Mouse (Mus musculus): ENCODE measurements around the gene Olfr645.

Olfr645 gene

DNA sequence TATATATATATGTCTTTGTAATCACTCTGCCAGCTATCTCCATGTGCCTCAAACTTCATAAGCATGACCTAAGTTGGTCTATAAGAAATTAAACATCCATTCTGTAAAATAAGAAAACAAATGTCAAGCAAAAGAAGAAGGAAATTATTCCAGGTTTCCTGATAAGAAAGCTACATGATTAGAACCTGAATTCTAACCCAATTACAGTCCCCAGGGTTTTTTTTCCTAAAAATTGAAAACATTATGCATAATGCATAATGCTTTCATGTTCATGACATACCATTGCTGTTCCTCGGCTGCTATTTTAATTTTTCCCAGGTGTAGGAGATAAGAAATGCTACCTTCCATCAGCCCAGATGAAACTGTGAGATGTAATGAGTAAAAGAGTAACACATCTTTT lies at the start of gene Olfr645:
Gene Olfr645, minus strand, starts transcription at position 101 of the 400 bp plus-strand sequence.
- DNase-seq (ENCODE audit: low read depth, low spot score): no peak

DNA sequence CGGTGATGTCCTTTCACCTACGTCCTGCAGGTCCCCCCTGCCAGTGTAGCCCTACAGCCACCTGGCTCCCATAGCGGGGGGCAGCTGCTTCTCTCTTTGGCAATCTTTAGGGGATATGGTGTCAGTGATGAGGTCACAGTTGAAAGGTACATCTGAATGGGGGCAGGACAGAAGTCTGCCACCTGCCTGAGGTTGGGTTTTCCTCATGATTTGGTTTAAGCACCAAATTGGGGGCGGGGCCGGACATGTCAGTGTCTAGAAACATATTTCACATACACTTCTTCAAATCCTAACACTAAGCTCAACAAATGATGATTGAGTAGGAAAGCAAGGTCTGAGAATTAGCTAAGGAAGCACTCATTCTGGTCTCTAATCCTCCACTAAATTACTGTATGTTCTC lies 44.5 kb upstream of the Olfr645 start, which contains the start of gene Ubqln5:
Gene Ubqln5, minus strand, starts transcription at position 101 of the 400 bp plus-strand sequence.
- DNase-seq (ENCODE audit: low read depth, low spot score): no peak

DNA sequence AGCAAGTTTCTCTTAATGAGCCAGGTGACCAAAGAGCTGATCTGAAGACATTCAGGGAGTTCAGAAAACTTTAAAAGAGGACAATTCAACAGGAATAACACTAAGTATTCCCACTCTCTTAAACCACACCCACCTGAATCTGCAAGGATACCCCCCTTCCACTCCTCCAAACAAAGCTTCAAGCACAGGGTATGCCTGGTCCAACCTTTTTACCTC lies 19.4 kb upstream of the Olfr645 start, which contains the start of gene Olfr646:
Gene Olfr646, plus strand, starts transcription at position 117 of the 216 bp plus-strand sequence.
- no peak for DNase-seq (ENCODE audit: low read depth, low spot score)

DNA sequence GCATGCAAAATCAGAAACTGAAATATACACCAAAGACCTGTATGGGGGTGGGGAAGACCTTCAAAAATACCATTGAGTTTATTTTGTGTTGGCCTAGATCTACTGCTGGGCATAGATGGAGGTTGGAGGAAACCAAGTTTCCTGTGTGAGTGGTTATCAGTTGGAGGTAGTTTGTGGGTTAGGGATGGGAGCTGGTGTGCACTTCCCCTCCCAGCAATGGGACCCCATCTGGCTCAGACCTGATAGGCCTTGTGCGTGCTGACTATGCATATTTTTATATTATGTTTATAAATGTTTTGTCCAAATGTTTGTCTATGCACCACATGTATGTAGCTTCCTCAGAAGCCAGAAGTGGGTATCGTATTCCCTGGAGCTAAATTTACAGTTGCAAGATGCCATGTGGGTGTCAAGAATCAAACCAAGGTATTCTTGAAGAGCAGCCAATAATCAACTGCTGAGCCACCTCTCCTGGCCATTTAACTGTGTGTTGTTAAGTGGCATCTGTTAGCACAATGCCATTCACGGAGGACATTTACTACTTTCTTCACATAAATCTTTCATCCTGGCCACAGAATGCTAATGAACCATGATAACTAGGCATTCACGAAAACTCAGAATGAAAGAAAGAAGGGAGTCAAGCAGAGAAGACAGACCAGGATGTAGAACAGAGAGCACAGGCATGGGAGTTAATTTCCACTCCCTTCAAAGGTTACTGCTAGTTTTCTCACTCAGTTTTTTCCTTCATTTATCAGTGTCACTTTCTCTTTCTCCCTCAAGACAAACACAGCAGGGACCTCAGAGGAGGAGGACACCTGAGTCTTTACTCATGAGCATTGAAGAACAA lies 18.9 kb upstream of the Olfr645 start:
- DNase-seq (ENCODE audit: low read depth, low spot score): peak; percentile 51

DNA sequence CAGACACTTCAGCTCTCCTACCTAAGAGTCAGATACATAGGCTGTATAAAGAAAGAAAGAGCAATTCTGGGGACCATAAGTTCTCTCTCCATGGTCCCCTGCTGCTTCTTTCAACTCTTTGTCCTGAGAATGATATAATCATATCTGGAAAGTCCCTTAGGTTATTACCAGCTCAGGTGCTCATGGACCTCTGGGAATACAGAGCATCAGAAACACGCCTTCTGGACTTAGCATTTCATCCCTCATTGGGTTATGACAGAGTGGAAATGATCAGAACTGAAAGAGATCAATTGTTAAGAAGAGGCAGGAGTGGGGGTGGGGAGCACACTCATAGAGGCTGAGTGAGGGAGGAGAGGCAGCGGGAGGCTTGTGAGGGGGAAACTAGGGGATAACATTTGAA lies 13.5 kb downstream of the Olfr645 start, which contains the start of gene Olfr644:
Gene Olfr644, minus strand, starts transcription at position 101 of the 400 bp plus-strand sequence.
- DNase-seq (ENCODE audit: low read depth, low spot score): no peak

DNA sequence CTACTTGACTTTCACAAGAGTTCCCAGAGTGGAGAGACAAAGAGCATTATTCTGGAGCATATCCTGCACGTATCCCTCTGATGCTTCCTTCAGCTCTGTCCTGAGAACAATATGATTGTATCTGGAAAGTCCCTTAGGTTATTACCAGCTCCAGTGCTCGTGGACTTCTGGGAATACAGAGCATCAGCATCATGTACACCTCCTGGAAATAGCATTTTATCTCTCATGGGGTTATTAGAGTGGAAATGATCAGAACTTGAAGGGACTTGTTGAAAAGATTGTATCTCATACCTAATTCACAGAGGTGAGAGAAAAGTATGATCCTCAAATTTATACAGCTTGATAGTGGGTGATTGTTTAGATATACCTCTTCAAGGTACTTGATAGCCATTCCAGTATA lies 23.9 kb downstream of the Olfr645 start, which contains the start of gene 4930516K23Rik:
Gene 4930516K23Rik, minus strand, starts transcription at position 101 of the 400 bp plus-strand sequence.
- no peak for DNase-seq (ENCODE audit: low read depth, low spot score)

DNA sequence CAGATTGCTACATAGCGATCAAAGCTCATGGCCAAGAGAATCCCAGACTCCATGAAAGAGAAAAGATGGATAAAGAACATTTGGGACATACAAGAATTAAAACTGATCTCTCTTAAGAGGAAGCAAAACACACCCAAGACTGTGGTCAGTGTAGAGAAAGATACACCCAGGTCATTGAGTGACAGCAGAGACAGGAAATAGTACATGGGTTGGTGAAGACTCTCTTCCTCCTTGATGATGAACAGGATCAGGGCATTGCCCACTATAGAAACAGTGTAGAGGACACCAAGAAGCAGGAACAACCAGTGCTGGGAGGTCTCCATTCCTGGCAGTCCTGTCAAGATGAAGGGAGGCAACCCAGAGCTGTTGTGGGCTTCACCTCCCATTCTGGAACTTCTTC lies 26.1 kb downstream of the Olfr645 start:
- DNase-seq (ENCODE audit: low read depth, low spot score): no peak

DNA sequence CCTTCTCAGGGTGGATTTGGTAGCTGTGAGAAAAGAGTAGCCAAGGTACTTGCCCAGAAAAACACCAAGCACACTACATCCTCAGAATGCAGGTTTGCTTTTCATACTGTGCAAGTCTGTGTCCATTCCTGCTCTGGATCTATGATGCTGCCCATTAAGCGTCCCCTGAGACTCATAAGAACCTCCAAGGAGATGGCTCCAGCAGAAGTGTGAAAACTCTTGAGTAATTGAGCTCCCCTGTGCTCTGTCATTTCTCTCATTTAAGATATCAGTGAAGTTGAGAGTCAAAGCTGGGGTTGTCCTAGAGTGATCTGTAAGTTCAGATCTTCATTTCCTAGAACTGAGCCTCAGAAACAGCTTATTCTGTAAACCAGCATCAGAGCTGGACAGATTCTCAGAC lies 32.7 kb downstream of the Olfr645 start, which contains the start of gene Olfr642:
Gene Olfr642, minus strand, starts transcription at position 101 of the 400 bp plus-strand sequence.
- no peak for DNase-seq (ENCODE audit: low read depth, low spot score)

DNA sequence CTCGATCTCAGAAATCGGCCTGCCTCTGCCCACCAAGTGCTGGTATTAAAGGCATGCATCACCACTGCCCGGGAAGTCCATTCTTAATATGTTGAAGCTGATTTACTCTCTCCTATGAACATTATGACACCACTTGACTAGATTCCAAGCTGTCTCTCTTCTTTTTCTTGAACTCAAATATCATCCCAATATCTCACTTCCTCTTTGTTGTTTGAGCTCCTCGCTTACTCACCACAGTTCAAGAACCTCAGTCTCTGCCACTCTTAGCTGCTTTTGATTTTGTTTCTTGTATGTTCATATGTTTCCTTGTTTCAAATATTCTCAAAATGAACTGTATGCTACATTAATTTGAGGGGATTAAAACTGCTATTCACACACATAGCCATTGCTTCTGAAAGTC lies 34.5 kb downstream of the Olfr645 start:
- DNase-seq (ENCODE audit: low read depth, low spot score): no peak

DNA sequence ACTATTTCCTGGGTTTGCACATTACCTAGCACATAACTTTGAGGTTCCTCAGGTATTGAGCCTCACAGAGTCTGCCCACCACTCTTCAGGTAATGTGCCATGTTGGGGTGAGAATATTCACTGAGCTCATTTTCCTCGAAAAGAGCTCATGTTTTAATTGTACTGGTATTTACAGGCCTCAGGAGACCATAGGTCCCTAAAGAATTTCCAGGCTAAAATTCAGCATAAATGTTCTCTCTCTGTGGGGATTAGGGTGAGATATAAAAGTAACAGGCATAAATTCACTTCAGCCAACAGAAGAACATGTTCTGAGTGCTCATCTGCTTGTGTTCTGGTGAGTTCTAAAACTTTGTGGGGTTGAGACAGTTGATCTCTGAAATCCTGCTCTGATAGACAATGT lies 50.1 kb downstream of the Olfr645 start, which contains the start of gene Olfr641:
Gene Olfr641, plus strand, starts transcription at position 301 of the 400 bp plus-strand sequence.
- no peak for DNase-seq (ENCODE audit: low read depth, low spot score)

All from mesoderm, embryonic 11.5 days (tissue).